Comparison of ENCODE assay signal across 28 mouse cellular contexts in the genomic region with DNA sequence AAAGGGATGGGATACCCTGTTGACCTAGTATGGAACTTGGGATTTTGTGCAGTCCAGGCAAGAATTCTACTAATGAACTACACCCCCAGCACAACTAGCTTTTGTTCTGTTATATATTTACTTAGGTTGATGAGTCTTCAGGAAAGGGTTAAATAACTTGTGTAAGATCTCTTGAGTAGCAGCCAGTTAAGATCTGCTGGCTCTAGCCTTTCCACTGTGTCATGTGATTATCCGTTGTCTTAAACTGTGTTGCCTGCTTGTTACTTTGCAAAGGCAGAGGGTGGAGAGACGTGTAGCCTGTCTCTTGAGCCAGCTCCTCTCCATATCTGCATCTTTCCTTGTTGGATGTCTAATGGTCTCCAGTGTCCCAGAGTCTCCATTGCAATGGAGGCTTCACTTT. TPM values are rescaled to one million over a fixed set of nuclear protein-coding genes. Genes with fewer than 3 reads are reported as not detected.
A peak's percentile ranks its signal among the peaks of the same experiment; 100 is the strongest.
DNase-seq lines count a peak whose midpoint lies in the region; ATAC-seq and TF ChIP-seq lines count a peak whose summit lies in the region.
"Had no signal": no experiment of that assay in that cellular context is flagged by ENCODE, and none has a peak within 500 bp of the region (broad histone marks: within the 10 kb centered on the region; RNA-seq: fewer than 3 reads in every experiment).

No protein-coding gene starts in this region.

- no peaks in the 10 kb centered on the region for H3K9me3 ChIP-seq in kidney, embryonic 15.5 days (replicated peaks)
- H3K9me3 ChIP-seq in kidney, embryonic 16.5 days (ENCODE audit: low read length) = no peaks in the 10 kb centered on the region
- H3K9me3 ChIP-seq in MEL (replicated peaks; ENCODE audit: insufficient read depth, low read length) = no peaks in the 10 kb centered on the region
- H3K9me3 ChIP-seq: embryonic facial prominence, embryonic 13.5 days; embryonic facial prominence, embryonic 15.5 days; forebrain, embryonic 10.5 days; forebrain, embryonic 12.5 days had no signal

- no peak for ATAC-seq in kidney, embryonic 15.5 days (replicated peaks; ENCODE audit: low FRiP score)
- ATAC-seq in kidney, embryonic 16.5 days (ENCODE audit: low FRiP score, low TSS enrichment) = no peak
- no peak for ATAC-seq in CD4-positive, CD25-positive, alpha-beta regulatory T cell, adult 4 months
- ATAC-seq: activated CD4-positive, CD25-positive, alpha-beta regulatory T cell, adult 4 months; forebrain, embryonic 14.5 days; forebrain, embryonic 16.5 days; Patski had no signal

- H3K79me2 ChIP-seq in MEL (ENCODE audit: control insufficient read depth, insufficient read depth, low read length, poor library complexity) = no peaks in the 10 kb centered on the region; the same call in 1 of the 2 replicates

- H3K4me2 ChIP-seq in kidney, embryonic 15.5 days = no peak overlapping the region
- H3K4me2 ChIP-seq in kidney, embryonic 16.5 days (replicated peaks; ENCODE audit: low read depth, low read length) = no peak overlapping the region
- H3K4me2 ChIP-seq: embryonic facial prominence, embryonic 13.5 days; embryonic facial prominence, embryonic 15.5 days; forebrain, embryonic 12.5 days had no signal

- no peaks in the 10 kb centered on the region for H3K27me3 ChIP-seq in kidney, embryonic 15.5 days
- H3K27me3 ChIP-seq in kidney, embryonic 16.5 days (ENCODE audit: insufficient read depth, low read length) = no peaks in the 10 kb centered on the region
- no peaks in the 10 kb centered on the region for H3K27me3 ChIP-seq in MEL (ENCODE audit: control insufficient read depth in 1 of 2, insufficient read depth in 2 of 2, low read length in 2 of 2)
- H3K27me3 ChIP-seq: embryonic facial prominence, embryonic 13.5 days; embryonic facial prominence, embryonic 15.5 days; forebrain, embryonic 12.5 days; Patski had no signal

- no peak overlapping the region for H3K4me3 ChIP-seq in kidney, embryonic 15.5 days (replicated peaks)
- no peak overlapping the region for H3K4me3 ChIP-seq in kidney, embryonic 16.5 days (ENCODE audit: low read length)
- no peak overlapping the region for H3K4me3 ChIP-seq in MEL (ENCODE audit: control insufficient read depth in 1 of 2, insufficient read depth in 1 of 2, low read depth in 2 of 2, low read length in 2 of 2)
- H3K4me3 ChIP-seq: embryonic facial prominence, embryonic 13.5 days; embryonic facial prominence, embryonic 15.5 days; erythroblast, embryonic 14.5 days; forebrain, embryonic 10.5 days; forebrain, embryonic 12.5 days had no signal

- no peak overlapping the region for H3K9ac ChIP-seq in kidney, embryonic 15.5 days
- H3K9ac ChIP-seq in kidney, embryonic 16.5 days (replicated peaks; ENCODE audit: low read length) = no peak overlapping the region
- no peak overlapping the region for H3K9ac ChIP-seq in MEL (ENCODE audit: control insufficient read depth, low read depth, low read length, poor library complexity, severe bottlenecking)
- H3K9ac ChIP-seq: embryonic facial prominence, embryonic 13.5 days; embryonic facial prominence, embryonic 15.5 days; forebrain, embryonic 12.5 days had no signal

- H3K27ac ChIP-seq in kidney, embryonic 15.5 days = no peak overlapping the region
- no peak overlapping the region for H3K27ac ChIP-seq in kidney, embryonic 16.5 days (ENCODE audit: low read length)
- no peak overlapping the region for H3K27ac ChIP-seq in MEL (ENCODE audit: control insufficient read depth, low read depth, low read length)
- H3K27ac ChIP-seq: embryonic facial prominence, embryonic 13.5 days; embryonic facial prominence, embryonic 15.5 days; forebrain, embryonic 10.5 days; forebrain, embryonic 12.5 days had no signal

- peaks cover 22% of the 10 kb centered on the region for H3K36me3 ChIP-seq in kidney, embryonic 15.5 days
- peaks cover 7% of the 10 kb centered on the region; the same call in 1 of the 2 replicates for H3K36me3 ChIP-seq in kidney, embryonic 16.5 days (ENCODE audit: insufficient read depth, low read length)
- H3K36me3 ChIP-seq in MEL (ENCODE audit: control insufficient read depth in 1 of 2, insufficient read depth in 2 of 2, low read length in 2 of 2) = peaks cover 13 to 37% of the 10 kb centered on the region in 2 experiments

- whole genome bisulfite sequencing in kidney, embryonic 15.5 days = 80% methylated on average over 2 of the region's 2 CpGs
- WGBS in kidney, embryonic 16.5 days = 69% methylated on average over 2 of the region's 2 CpGs

- peak; percentile 40 for DNase-seq in kidney, adult 11 months
- DNase-seq in kidney, adult 8-10 months = peak; percentile 50 to 64
- no peak for DNase-seq in kidney, postnatal 14 days
- peak; percentile 36 to 64 for DNase-seq in kidney, postnatal 36 days
- DNase-seq in MEL (ENCODE audit: low read depth, low spot score) = no peak
- DNase-seq: adrenal gland, adult 2 months; adrenal gland, postnatal 10 days; adrenal gland, postnatal 25 days; B cell, adult 2 months; cerebellum, adult 11 months; cerebellum, adult 18-20 months; cerebellum, adult 8-10 months; cerebellum, adult 9-11 months; cerebellum, postnatal 14 days; cerebellum, postnatal 36 days; embryo, embryonic 11 days had no signal

- TF ChIP-seq POLR2A in MEL (IDR thresholded peaks at IDR 0.05; ENCODE audit: control insufficient read depth in 1 of 2, insufficient read depth in 1 of 2, low read depth in 1 of 2, low read length in 2 of 2, poor library complexity in 1 of 2) = no peak

- no peak for TF ChIP-seq RAD21 in MEL (IDR thresholded peaks at IDR 0.05; ENCODE audit: low read depth, low read length)

- no peak for TF ChIP-seq EP300 in MEL (IDR thresholded peaks at IDR 0.05; ENCODE audit: low read depth in 1 of 2, low read length in 2 of 2)

- TF ChIP-seq CTCF in MEL (IDR thresholded peaks at IDR 0.05 in 2 of 3, conservative IDR thresholded peaks at IDR 0.05 in 1 of 3; ENCODE audit: control insufficient read depth in 1 of 3, insufficient read depth in 1 of 3, low read depth in 2 of 3, low read length in 3 of 3, poor library complexity in 1 of 3, severe bottlenecking in 1 of 3) = no peak

- no peaks in the 10 kb centered on the region for H3K4me1 ChIP-seq in kidney, embryonic 15.5 days
- H3K4me1 ChIP-seq in kidney, embryonic 16.5 days (ENCODE audit: insufficient read depth, low read length) = no peaks in the 10 kb centered on the region
- peaks cover 10 to 13% of the 10 kb centered on the region in 2 experiments for H3K4me1 ChIP-seq in MEL (ENCODE audit: control insufficient read depth in 1 of 2, insufficient read depth in 2 of 2, low read length in 2 of 2)
- H3K4me1 ChIP-seq: embryonic facial prominence, embryonic 13.5 days; embryonic facial prominence, embryonic 15.5 days; forebrain, embryonic 10.5 days; forebrain, embryonic 12.5 days had no signal

TF ChIP-seq in MEL, 35 proteins besides CTCF, POLR2A, EP300 and RAD21:
- TF ChIP-seq USF1 (IDR thresholded peaks at IDR 0.05; ENCODE audit: low read depth, low read length) (peak; percentile 21; the same call in 1 of the 2 replicates), ELF1 (IDR thresholded peaks at IDR 0.05; ENCODE audit: low read depth, low read length) (no peak), POLR2AphosphoS5 (IDR thresholded peaks at IDR 0.05; ENCODE audit: borderline replicate concordance, low read depth, low read length) (no peak), JUND (IDR thresholded peaks at IDR 0.05; ENCODE audit: low read depth, low read length) (no peak), ZNF384 (IDR thresholded peaks at IDR 0.05; ENCODE audit: low read depth, low read length) (no peak)

RNA-seq across cellular contexts. Expression of a gene that starts 35.3 kb away (rescaled TPM):
- 33.6 and 36.5 TPM in 2 replicates for polyA plus RNA-seq in kidney, embryonic 15.5 days (2015; fragmentation: Nextera tagmentation; extraction: Ambion mirVana)
- 35.7 TPM in 2 replicates for polyA plus RNA-seq in kidney, embryonic 16.5 days (2015; fragmentation: Nextera tagmentation; extraction: Ambion mirVana)
- total RNA-seq in MEL (2012; rRNA removed) = 48.0 and 49.9 TPM in 2 replicates
- 10 to 100 TPM in 1 of 2 experiments, not detected in 1; 43.7 TPM for polyA plus RNA-seq in MEL (2012; ENCODE audit: insufficient read depth in 1 of 2, insufficient read length in 2 of 2, low read depth in 1 of 2, low replicate concordance in 2 of 2, missing spikeins in 1 of 2)
- polyA plus RNA-seq in CD4-positive, CD25-positive, alpha-beta regulatory T cell, adult 4 months (2017; shearing (Covaris generic)) = 10 to 100 TPM; 10.4 to 11.7 TPM

RNA-seq across cellular contexts. Expression of a gene that starts 45.4 kb away (rescaled TPM):
- 22.2 and 23.8 TPM in 2 replicates for polyA plus RNA-seq in kidney, embryonic 15.5 days (2015; fragmentation: Nextera tagmentation; extraction: Ambion mirVana)
- 26.8 and 29.1 TPM in 2 replicates for polyA plus RNA-seq in kidney, embryonic 16.5 days (2015; fragmentation: Nextera tagmentation; extraction: Ambion mirVana)
- total RNA-seq in MEL (2012; rRNA removed) = 27.5 and 28.2 TPM in 2 replicates
- 10 to 100 TPM in 1 of 2 experiments, not detected in 1; 50.2 TPM for polyA plus RNA-seq in MEL (2012; ENCODE audit: insufficient read depth in 1 of 2, insufficient read length in 2 of 2, low read depth in 1 of 2, low replicate concordance in 2 of 2, missing spikeins in 1 of 2)
- polyA plus RNA-seq in CD4-positive, CD25-positive, alpha-beta regulatory T cell, adult 4 months (2017; shearing (Covaris generic)) = 10 to 100 TPM; 51.9 to 73.2 TPM

RNA-seq across cellular contexts. Expression of a gene that starts 48.7 kb away (rescaled TPM):
- polyA plus RNA-seq in kidney, embryonic 15.5 days (2015; fragmentation: Nextera tagmentation; extraction: Ambion mirVana) = 153 and 155 TPM in 2 replicates
- 176 and 188 TPM in 2 replicates for polyA plus RNA-seq in kidney, embryonic 16.5 days (2015; fragmentation: Nextera tagmentation; extraction: Ambion mirVana)
- 100 and 123 TPM in 2 replicates for total RNA-seq in MEL (2012; rRNA removed)
- 100 to 1,000 TPM in 1 of 2 experiments, not detected in 1; 129 TPM for polyA plus RNA-seq in MEL (2012; ENCODE audit: insufficient read depth in 1 of 2, insufficient read length in 2 of 2, low read depth in 1 of 2, low replicate concordance in 2 of 2, missing spikeins in 1 of 2)
- 10 to 100 TPM; 89.9 to 92.8 TPM for polyA plus RNA-seq in CD4-positive, CD25-positive, alpha-beta regulatory T cell, adult 4 months (2017; shearing (Covaris generic))

Comparison
In these comparisons a context has a peak if more than half of its experiments do, and no peak if none do; other contexts are left out.
1. DNase-seq: peak in kidney, adult 11 months (single experiment), kidney, adult 8-10 months (2 of 2) and kidney, postnatal 36 days (2 of 2); none in kidney, postnatal 14 days (single experiment) and MEL (single experiment).